Mouse (Mus musculus): ENCODE data around the gene Rps6kb2. TPM values are rescaled to one million over a fixed set of nuclear protein-coding genes. Genes with fewer than 3 reads are reported as not detected.
A peak's percentile ranks its signal among the peaks of the same experiment; 100 is the strongest.

The Rps6kb2 gene
- total RNA-seq, 2 experiments from 2014 or later = 31.6 to 39.9 TPM

GRCm38 (mm10) chr19:4156073-4156579, 7.0 kb downstream of the Rps6kb2 start:
- no peak for DNase-seq (ENCODE audit: low spot score in 2 of 2)

- no peak for DNase-seq (ENCODE audit: low spot score in 2 of 2)
Observed at GRCm38 (mm10) chr19:4155223-4156072, 7.7 kb downstream of the Rps6kb2 start.

DNA sequence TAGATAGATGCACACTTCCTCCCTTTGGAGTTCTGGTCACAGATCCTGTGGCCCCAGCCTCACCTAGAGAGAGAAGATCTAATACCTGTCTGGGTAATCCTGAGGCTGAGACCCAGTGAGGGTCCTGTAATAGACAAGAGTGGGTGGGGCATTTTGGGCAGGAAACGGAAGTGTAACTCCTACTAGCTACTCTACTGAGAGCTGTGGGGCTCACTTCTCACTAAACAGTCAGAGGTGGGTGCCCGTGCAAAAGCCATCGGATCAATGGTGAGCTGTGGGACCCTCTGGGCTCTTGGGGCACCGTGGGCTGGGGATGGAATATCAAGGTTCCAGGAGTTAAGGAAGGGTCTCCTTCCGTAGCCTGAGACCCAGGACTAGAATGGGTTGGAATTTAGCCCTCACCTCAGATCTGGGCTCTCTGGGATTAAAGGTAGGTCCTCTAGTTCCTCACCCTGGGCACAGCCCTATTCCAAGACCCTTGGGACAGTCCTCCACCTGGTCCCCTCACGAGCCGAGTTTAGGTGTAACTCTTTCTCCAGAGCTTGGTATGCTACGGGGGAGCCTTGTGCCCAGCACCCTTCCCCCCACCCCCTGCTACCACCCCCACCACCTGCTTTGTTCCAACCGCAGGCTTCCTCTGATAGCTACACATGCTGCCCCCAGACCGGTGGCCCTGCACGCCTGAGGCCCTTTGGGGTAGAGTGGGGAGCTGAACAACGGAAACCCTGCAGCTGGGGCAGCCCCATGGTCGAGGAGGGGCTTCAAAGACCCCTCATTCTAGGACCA, 8.5 kb downstream of the Rps6kb2 start:
- DNase-seq (ENCODE audit: low spot score in 2 of 2) = no peak

- no peak for DNase-seq (ENCODE audit: low spot score in 2 of 2)
Observed at GRCm38 (mm10) chr19:4153232-4153654, 9.9 kb downstream of the Rps6kb2 start, which contains the start of gene Ptprcap. TSS of gene Ptprcap (plus strand) at chr19:4153604.

- no peak for DNase-seq (ENCODE audit: low spot score in 2 of 2)
Observed at GRCm38 (mm10) chr19:4152445-4153231, 10.5 kb downstream of the Rps6kb2 start.

DNA sequence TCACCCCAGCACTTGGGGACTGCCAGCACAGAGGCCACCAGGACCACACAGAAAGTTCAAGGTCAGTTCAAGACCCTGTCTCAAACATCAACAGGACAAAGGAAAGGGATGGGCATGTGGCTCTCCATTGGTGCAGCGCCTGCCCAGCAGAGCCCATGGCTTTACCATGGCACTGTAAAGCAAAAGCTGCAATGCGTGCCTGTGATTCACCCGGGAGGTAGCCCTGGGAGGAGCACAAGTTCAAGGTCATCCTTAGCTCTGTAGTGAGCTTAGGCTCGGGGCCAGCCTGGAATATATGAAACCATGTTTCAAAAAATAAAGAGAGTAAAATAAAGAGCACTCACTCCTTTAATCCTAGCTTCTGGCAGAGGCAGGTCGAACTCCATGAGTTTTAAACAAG, 11.3 kb downstream of the Rps6kb2 start:
- DNase-seq (ENCODE audit: low spot score in 2 of 2) = no peak

DNA sequence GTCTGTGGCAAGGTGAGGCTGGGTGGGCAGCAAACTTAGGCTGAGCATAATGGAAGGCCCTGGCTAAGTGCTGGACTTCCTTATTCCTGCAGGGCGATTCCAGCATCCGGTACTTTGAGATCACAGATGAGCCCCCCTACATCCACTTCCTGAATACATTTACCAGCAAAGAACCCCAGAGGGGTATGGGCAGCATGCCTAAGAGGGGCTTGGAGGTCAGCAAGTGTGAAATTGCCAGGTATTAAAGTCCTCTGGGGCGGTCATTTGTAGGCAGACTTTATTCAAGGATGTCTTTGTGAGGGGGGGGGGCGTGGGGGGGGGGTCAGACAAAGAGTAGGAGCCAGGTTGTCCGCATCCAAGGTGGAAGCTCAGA, 11.7 kb downstream of the Rps6kb2 start:
- DNase-seq (ENCODE audit: low spot score in 2 of 2) = no peak

- no peak for DNase-seq (ENCODE audit: low spot score in 2 of 2)
Observed at GRCm38 (mm10) chr19:4150567-4151487, 12.3 kb downstream of the Rps6kb2 start.

DNA sequence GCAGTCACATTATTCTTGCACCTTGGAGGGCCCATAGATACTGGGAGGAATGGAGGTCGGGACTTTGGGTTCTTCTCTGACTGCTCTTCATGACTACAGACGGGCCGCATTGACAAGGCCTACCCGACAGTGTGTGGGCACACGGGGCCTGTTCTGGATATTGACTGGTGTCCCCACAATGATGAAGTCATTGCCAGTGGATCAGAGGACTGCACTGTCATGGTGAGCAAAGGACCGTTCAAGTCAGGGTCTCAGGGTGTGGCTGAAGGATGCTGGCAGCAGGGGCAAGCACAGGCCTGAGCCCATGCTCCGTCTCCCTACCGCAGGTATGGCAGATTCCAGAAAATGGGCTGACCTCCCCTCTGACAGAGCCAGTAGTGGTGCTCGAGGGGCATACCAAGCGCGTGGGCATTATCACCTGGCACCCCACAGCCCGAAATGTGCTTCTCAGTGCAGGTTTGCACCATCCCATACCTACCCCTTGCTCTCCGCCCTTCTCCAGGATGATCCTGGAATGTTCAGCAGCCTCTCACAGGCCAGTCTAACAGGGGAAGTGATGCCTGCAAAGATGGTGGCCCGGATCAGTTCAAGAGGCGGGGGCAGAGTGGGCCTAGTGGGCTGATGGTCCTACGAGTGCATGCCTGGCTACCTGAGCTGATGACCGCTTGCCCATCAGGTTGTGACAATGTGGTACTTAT, 13.2 kb downstream of the Rps6kb2 start:
- DNase-seq (ENCODE audit: low spot score in 2 of 2) = no peak

DNA sequence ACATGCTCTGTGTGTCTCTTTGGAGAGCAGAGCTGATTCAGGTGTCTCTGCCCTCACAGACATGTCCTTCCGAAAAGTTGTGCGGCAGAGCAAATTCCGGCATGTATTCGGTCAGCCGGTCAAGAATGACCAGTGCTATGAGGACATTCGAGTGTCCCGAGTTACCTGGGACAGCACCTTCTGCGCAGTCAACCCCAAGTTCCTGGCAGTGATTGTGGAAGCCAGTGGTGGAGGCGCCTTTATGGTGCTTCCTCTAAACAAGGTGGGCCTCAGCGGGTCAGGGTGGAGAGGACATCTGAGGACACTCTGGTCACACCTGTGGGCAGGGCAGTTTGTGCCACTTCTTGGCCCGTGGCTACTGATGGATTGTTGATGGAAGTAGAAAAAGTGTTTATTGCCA, 13.9 kb downstream of the Rps6kb2 start:
- no peak for DNase-seq (ENCODE audit: low spot score in 2 of 2)

- no peak for DNase-seq (ENCODE audit: low spot score in 2 of 2)
Observed at GRCm38 (mm10) chr19:4148819-4149218, 14.3 kb downstream of the Rps6kb2 start.

GRCm38 (mm10) chr19:4148491-4148806, 14.7 kb downstream of the Rps6kb2 start, which contains the start of gene Coro1b:
TSS of gene Coro1b (plus strand) at chr19:4148619.
- peak; percentile 95 to 97 for DNase-seq (ENCODE audit: low spot score in 2 of 2)

- no peak for DNase-seq (ENCODE audit: low spot score in 2 of 2)
Observed at GRCm38 (mm10) chr19:4147782-4148490, 15.2 kb downstream of the Rps6kb2 start.

GRCm38 (mm10) chr19:4147022-4147405, 16.1 kb downstream of the Rps6kb2 start:
- DNase-seq (ENCODE audit: low spot score in 2 of 2) = no peak

DNA sequence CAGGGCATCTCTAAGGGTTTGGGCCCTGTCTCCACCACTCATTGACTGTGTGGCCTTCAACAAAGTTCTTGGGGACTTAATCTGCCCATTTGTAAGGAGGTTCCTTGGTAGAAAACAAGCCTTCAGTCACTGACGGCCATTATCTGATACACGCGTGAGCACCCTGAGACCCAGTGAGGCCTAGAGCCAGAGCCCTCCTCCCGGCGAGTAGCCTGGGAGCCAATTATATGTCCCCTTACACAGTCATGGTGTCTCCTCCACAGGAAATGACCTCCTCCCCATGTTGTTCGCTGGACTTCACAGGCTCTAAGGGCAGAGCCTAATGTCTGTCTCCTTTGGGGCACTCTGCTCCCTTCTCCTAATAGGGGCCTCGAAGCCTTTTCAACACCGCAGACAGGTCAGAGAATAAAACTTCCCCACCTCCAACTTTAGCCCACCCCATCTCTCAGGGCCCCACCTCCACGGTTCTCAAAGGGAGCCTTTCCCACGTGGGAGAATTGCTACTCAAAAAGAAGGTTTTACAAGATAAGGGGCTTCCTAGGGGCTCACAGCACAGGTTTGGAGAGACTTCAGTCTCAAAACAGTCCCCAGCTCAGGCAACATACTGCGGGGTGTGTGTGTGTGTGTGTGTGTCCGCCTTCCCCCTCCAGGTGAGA, 16.7 kb downstream of the Rps6kb2 start:
- DNase-seq (ENCODE audit: low spot score in 2 of 2) = no peak

DNA sequence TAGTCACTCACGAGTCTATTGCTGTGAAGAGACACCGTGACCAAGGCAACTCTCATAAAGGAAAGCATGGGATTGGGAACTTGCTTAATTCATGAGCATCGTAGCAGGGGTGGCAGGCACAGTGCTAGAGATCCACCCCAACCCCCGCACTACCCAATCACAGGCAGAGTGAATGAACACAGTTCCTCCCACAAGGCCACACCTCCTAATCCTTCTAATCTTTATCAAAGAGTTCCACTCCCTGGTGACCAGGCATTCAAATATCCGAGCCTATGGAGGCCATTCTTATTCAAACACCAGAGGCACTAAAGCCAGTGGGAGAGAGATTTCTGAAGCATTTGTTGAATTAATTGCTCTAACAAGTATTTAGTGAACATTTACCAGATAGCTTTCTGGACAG, 17.2 kb downstream of the Rps6kb2 start:
- no peak for DNase-seq (ENCODE audit: low spot score in 2 of 2)

- DNase-seq (ENCODE audit: low spot score in 2 of 2) = no peak
Observed at GRCm38 (mm10) chr19:4144550-4145498, 18.3 kb downstream of the Rps6kb2 start.

Measured in layer of hippocampus, postnatal 10 days (tissue).